Mouse (Mus musculus): ENCODE data around the gene Gm42742. TPM values are rescaled to one million over a fixed set of nuclear protein-coding genes. Genes with fewer than 3 reads are reported as not detected.

Gene Gm42742
- polyA plus RNA-seq, 1 experiment: 22.1 TPM

- WGBS: 47% methylated on average over 5 of the region's 5 CpGs
- DNase-seq (ENCODE audit: low read depth, low spot score): no peak
Observed at GRCm38 (mm10) chr7:127021563-127022527, 948 bp upstream of the Gm42742 start.

- 53% methylated on average over 5 of the region's 5 CpGs for WGBS
- DNase-seq (ENCODE audit: low read depth, low spot score): no peak
Observed at GRCm38 (mm10) chr7:127020491-127020890, 406 bp downstream of the Gm42742 start.

GRCm38 (mm10) chr7:127020031-127020430 is 866 bp downstream of the Gm42742 start:
- no peak for DNase-seq (ENCODE audit: low read depth, low spot score)
- WGBS: 75% methylated on average over 3 of the region's 3 CpGs

- DNase-seq (ENCODE audit: low read depth, low spot score): no peak
- 77% methylated on average over 14 of the region's 14 CpGs for WGBS
Observed at GRCm38 (mm10) chr7:127019306-127019960, 1.5 kb downstream of the Gm42742 start.

GRCm38 (mm10) chr7:127018416-127019305 is 2.2 kb downstream of the Gm42742 start:
- WGBS: 80% methylated on average over 15 of the region's 15 CpGs

GRCm38 (mm10) chr7:127017950-127018345 is 2.9 kb downstream of the Gm42742 start:
- 54% methylated on average over 6 of the region's 6 CpGs for WGBS
- no peak for DNase-seq (ENCODE audit: low read depth, low spot score)

More at GRCm38 (mm10) chr7:127018416-127019305, 2.2 kb downstream of the Gm42742 start:
- no peak for DNase-seq (ENCODE audit: low read depth, low spot score)

GRCm38 (mm10) chr7:127016971-127017949 is 3.6 kb downstream of the Gm42742 start, which contains the start of gene Pagr1a:
Gene Pagr1a, minus strand, starts transcription at chr7:127017352.
- DNase-seq (ENCODE audit: low read depth, low spot score): peak; percentile 94
- 2% methylated on average over 39 of the region's 39 CpGs for WGBS

- under 1% methylated on average over 22 of the region's 22 CpGs for WGBS
- DNase-seq (ENCODE audit: low read depth, low spot score): no peak
Observed at GRCm38 (mm10) chr7:127016486-127016938, 4.4 kb downstream of the Gm42742 start.

- DNase-seq (ENCODE audit: low read depth, low spot score): no peak
Observed at GRCm38 (mm10) chr7:127016481-127016485, 4.6 kb downstream of the Gm42742 start, which contains the start of gene Pagr1b. Gene Pagr1b, minus strand, starts transcription at chr7:127016484.

- DNase-seq (ENCODE audit: low read depth, low spot score): peak; percentile 64
Observed at GRCm38 (mm10) chr7:127016081-127016480, 4.8 kb downstream of the Gm42742 start.

GRCm38 (mm10) chr7:127014993-127015392 is 5.9 kb downstream of the Gm42742 start:
- no peak for DNase-seq (ENCODE audit: low read depth, low spot score)
- WGBS: 75% methylated on average over 12 of the region's 12 CpGs

More at GRCm38 (mm10) chr7:127016081-127016480, 4.8 kb downstream of the Gm42742 start:
- 2% methylated on average over 10 of the region's 10 CpGs for WGBS

- DNase-seq (ENCODE audit: low read depth, low spot score): peak; percentile 80
- under 1% methylated on average over 11 of the region's 11 CpGs for WGBS
Observed at GRCm38 (mm10) chr7:127014320-127014719, 6.6 kb downstream of the Gm42742 start, which contains the start of gene Mvp. Gene Mvp, minus strand, starts transcription at chr7:127014621.

GRCm38 (mm10) chr7:127013385-127013784 is 7.5 kb downstream of the Gm42742 start:
- DNase-seq (ENCODE audit: low read depth, low spot score): no peak
- 71% methylated on average over 6 of the region's 6 CpGs for WGBS

GRCm38 (mm10) chr7:127012845-127013244 is 8.1 kb downstream of the Gm42742 start:
- 65% methylated on average over 10 of the region's 10 CpGs for whole genome bisulfite sequencing
- DNase-seq (ENCODE audit: low read depth, low spot score): no peak

- 59% methylated on average over 6 of the region's 6 CpGs for WGBS
Observed at GRCm38 (mm10) chr7:127012374-127012773, 8.5 kb downstream of the Gm42742 start.

GRCm38 (mm10) chr7:127011717-127012116 is 9.2 kb downstream of the Gm42742 start:
- no peak for DNase-seq (ENCODE audit: low read depth, low spot score)
- 54% methylated on average over 2 of the region's 2 CpGs for WGBS

More at GRCm38 (mm10) chr7:127012374-127012773, 8.5 kb downstream of the Gm42742 start:
- no peak for DNase-seq (ENCODE audit: low read depth, low spot score)

GRCm38 (mm10) chr7:127011051-127011450 is 9.8 kb downstream of the Gm42742 start:
- WGBS: 89% methylated on average over 2 of the region's 2 CpGs
- no peak for DNase-seq (ENCODE audit: low read depth, low spot score)

GRCm38 (mm10) chr7:127009307-127010085 is 11.4 kb downstream of the Gm42742 start:
- 46% methylated on average over 17 of the region's 17 CpGs for WGBS
- no peak for DNase-seq (ENCODE audit: low read depth, low spot score)

Data from large intestine, adult 2 months (tissue).